Mouse (Mus musculus) cerebellum, adult 18-20 months (tissue): ENCODE measurements around the gene Htr3b.
A peak's percentile ranks its signal among the peaks of the same experiment; 100 is the strongest.
"Not testable (repeated sequence)": the region's sequence is repeated elsewhere in the genome, so short reads cannot be mapped to it uniquely, and the experiment has no call there.

ENCODE experiments used
- DNase-seq, 2 experiments: peaks; one replicate each; pipeline ENCODE4 v3.0.0; 2021

Htr3b gene

DNA sequence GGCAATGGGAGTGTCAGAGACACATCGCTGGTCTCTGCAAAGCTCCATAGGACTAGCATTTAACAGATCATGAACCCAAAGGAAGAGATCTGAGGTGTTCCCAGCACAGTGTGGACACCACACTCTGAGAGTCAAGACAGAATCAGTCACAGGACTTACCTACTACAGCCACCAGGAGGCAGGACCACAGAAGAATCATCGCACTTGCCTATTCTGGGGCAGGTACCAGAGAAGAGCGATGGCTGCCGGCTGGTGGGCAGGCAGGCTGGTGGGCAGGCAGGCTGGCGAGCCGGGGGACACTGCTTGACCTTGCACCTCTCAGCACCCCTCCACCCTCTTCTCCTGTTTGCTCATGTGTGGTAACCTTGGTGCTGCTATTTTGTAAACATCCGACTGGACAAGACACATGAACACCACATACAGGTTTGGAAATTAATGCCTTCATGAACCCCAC, at the start of gene Htr3b:
Htr3b (minus strand) TSS at position 404 of the 454 bp plus-strand sequence.
- DNase-seq, result no peak

DNA sequence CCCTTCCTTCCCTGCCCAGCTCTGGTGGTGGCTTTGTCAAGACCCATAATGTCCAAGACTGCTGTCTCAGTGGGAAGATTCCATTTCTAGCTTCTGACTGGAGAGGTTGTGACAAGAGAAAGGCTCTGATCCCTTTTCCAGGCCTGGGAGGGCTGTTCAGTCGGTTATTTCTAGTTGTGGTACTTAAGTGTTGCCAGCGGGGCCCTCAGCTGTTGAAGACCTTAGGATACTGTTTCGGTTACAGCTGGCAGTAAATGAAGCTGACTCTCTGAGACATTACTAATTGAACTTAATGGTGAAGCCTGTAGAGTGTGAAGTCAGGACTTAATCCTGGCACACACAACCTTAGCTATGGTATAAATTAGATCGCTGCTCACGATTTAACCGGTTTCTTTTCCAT, 34.5 kb upstream of the Htr3b start:
- no peak for DNase-seq

GRCm38 (mm10) chr9:48995735-48996134, 30.9 kb upstream of the Htr3b start:
- no peak for DNase-seq

GRCm38 (mm10) chr9:48994779-48995178, 30.0 kb upstream of the Htr3b start:
- no peak for DNase-seq

DNA sequence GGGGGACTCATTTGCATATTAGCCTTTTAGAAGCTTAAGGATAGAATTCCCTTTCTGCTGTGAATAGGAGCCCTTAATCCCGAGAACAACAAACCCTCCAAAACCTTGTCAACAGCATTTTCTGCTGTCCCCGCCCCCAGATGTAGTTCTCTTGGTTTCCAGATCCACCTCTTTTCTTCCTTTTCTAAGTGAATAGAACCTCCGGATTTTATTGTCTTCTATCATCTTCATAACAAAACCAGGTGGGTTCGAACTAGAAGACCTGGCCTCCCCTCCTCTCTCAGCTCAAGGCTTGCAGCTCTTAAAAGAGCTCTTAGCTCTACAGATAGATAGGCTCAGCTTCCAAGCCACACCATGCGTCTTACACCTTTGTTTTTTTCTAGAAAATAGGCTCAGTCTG, 26.9 kb upstream of the Htr3b start:
- DNase-seq, result no peak

- peak in 1 of 2 experiments; percentile 36 for DNase-seq
Measured at GRCm38 (mm10) chr9:48987201-48988101, 22.7 kb upstream of the Htr3b start.

DNA sequence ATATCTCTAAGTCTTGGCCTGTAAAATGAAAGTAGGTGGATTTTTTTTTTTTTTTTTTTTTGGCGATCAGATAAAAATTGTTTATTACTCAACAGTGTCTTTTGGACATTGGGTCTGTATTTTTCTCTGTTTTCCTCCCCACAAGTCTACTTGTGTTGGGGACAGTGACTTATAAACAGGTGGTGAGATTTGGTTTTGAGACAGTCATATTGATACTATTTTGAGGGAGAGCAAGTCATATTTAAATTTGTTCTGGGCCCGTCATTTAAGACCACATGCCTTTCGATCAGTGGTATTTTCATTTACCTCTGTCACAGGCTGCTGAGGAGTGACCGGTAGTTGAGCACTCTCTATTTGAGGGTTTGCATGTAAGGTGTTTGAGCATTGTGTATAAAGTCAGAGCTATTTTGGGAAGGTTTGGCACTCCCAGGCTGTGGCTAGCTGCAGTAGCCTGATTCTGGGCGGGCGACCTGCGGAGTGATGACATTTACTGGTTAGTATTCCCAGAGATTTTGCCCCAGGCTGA, 21.9 kb upstream of the Htr3b start:
- DNase-seq, result peak; percentile 65 to 74

DNA sequence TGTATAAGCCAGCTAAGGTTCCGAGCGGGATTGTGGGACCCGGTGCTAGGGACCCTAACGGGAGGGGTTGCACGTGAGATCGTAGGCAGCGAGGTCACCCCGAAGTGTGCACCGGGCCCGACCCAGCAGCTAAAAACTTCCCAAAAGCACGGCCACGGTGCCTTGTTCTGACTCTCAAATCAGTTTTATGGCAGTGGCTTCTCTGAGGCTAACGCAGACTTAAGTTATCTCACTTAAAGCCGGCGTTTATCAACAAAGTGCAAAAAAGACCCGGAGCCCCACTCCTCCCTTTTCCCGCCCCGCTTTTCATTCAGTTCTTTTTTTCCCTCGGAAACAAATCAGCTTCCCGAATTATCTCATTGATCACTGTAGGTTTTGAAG, 20.9 kb upstream of the Htr3b start:
- DNase-seq, result no peak

GRCm38 (mm10) chr9:48984845-48985707, 20.3 kb upstream of the Htr3b start, which contains the start of gene Usp28:
Gene Usp28, plus strand, starts transcription at chr9:48985375.
- peak; percentile 99 to 100 for DNase-seq

DNA sequence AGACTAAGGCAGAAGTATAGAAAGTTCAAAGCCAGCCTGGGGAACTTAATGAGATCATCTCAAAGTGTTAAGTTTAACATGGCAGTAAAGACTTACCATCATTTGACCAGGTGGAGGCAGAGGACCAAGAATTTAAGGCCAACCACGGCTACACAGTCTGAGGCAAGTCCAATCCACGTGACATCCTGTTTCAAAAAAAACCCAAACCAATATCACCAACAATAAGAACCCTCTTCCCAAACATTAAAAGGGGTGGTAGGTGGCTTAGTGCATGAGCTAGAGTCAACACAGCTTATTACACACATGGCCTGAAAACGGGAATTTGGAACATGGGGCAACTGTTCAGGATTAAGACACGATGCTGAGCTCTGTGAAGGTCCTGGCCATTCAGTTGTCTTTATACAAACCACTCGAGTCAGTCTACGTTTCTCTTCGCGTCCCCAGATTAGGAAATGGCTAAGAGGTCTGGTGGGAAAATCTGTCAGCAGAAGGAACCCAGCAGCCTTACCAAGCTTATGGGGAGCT, 19.6 kb upstream of the Htr3b start:
- DNase-seq, result no peak

- DNase-seq, result not testable (repeated sequence)
Measured at GRCm38 (mm10) chr9:48983801-48984200, 19.0 kb upstream of the Htr3b start.

DNA sequence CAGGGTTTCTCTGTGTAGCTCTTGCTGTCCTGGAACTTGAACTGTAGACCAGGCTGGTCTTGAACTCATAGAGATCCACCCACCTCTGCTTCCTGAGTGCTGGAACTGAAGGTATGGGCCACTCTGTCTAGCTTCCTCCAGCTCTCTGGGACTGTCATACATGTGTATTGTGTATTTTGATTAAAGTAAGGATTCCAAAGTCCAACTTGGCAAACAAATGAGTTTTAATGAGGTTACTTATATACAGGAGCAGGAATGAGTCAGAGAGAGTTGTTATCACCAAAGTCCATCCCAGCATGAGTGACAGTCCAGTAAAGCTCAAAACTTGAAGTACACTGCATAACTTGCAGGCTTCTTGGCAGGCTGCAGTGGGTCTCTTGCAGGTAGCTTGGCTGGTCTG, 17.0 kb upstream of the Htr3b start:
- DNase-seq, result no peak

DNA sequence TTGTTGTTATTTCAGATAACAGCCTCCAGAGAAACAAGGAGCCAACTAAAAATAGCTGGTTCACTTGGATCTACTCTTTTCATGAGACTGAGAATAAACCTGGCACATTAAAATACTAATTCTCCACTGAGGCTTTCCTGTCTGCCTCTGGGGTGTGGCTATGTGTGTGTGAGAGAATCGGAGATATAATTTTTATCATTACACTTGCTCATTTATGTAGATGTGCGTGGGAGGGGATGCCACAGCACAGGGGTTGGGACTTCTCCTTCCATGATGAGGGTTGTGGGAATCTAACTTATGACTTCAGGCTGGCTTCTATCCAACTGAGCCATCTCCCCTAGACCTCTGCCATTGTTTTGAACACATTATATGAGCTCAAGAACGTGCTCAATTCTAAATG, 16.0 kb upstream of the Htr3b start:
- no peak for DNase-seq

DNA sequence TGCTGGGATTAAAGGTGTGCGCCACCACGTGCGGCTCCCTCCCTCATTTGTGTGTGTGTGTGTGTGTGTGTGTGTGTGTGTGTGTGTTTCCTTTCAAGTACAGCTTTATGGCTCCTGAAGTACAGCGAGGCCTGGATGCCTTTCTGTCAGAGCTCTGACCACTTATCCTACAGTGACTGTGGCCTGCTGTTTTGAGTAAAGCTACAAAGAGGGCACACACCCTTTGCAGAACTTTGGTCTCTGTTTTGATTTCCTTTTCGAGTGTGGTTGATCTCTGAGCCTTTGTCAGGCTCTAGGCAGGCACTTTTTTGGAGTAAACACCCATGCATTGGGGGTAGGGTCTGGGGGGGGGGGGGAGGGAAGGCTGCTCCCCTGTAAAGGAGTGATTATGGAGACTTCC, 15.6 kb upstream of the Htr3b start:
- no peak for DNase-seq

GRCm38 (mm10) chr9:48976661-48977355, 12.0 kb upstream of the Htr3b start:
- DNase-seq, result no peak

GRCm38 (mm10) chr9:48972494-48972893, 7.7 kb upstream of the Htr3b start:
- DNase-seq, result peak; percentile 41 to 51

DNA sequence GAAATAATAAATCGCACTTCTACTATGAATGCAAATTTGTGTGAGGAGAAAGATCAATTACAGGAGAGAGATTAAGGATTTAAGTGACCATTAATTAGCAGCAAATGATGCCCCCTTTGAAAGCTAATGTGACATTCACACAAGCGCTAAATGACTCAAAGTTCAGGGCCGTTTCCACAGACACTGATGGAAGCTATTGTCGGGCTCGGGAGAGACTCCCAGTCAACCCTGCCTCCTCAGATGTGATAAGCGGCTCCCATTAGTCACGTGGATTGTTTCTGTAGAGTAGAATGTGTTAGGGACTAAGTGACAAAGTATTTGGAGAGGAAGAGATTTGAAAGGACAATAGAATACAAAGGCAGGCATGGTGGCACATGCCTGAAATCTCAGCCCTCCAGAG, 2.7 kb downstream of the Htr3b start:
- DNase-seq, result no peak

DNA sequence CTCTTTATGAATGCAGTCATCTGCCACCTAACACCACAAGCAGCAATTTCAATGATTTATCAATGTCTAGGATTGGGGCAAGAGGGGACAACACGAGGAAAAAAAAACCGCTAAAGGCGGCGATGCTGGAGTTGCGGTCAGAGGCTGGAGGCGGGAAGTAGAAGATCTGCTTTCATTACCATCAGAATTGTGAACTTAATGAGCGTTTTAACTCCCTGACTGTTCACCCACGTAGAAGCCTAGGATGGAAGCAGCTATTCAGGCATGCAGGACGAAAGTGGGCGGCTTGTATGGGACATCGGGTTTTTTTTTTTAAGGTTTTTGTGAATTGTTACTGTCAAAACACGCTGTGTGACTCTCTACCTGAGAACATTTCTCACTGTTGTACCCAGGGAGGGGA, 3.5 kb downstream of the Htr3b start:
- DNase-seq, result no peak

DNA sequence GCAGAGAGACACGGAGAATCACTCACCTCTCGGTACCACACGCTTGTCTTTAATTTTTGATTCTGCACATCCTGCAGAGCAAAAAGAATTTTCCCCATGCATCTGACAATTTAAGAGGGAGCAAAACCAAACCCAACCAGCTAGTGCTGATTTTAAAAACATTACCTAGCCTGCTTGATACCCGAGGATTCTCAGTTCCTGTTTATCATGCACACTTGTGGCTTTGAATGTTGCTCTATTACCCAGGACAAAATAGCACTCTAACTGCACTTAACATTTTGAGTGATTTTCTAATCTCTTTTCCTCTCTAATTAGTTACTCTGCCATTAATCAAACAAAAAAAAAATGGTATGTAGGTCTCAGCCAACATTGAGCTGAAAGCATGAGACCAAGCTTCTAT, 17.2 kb downstream of the Htr3b start:
- DNase-seq, result no peak

- no peak for DNase-seq
Measured at GRCm38 (mm10) chr9:48942349-48942748, 22.4 kb downstream of the Htr3b start.

DNA sequence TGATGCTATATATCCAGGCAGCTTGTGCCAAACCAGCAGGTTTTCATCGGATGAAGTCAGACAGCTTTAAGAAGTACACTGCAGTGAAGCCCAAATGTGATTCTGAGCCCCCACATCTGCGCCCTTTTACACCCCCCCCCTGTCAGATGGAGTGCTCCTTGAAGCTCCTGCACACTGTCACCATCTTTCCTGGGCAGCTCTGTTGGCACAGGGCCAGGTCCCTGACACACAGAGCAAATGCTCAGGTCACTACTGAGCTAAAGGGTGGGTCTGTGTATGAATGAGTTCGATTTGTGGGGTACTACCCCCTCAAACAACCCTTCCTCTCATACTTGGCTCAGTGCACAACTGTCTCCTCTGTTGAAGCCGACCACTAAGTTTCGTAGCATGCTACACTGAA, 35.4 kb downstream of the Htr3b start:
- no peak for DNase-seq

- no peak for DNase-seq
Measured at GRCm38 (mm10) chr9:48928781-48929180, 36.0 kb downstream of the Htr3b start.
